Mouse (Mus musculus) CH12.LX (cell line): ENCODE measurements around the gene 2810004N23Rik. TPM values are rescaled to one million over a fixed set of nuclear protein-coding genes. Genes with fewer than 3 reads are reported as not detected.

Experiments
- DNase-seq: peaks from one replicate; pipeline ENCODE4 v3.0.0-alpha.2; 2013; ENCODE audit errors: extremely low read depth
- H3K27ac ChIP-seq: 2 replicates; pipeline ENCODE4 v1.5.1; 2012; ENCODE audit warnings: low read depth, mild to moderate bottlenecking, control low read depth, moderate library complexity; ENCODE audit not compliant: insufficient read depth
- H3K27me3 ChIP-seq: replicated peaks from 2 replicates; pipeline ENCODE3; 2012; ENCODE audit warnings: inconsistent platforms
- H3K36me3 ChIP-seq, 2 experiments: replicated peaks in 1 of 2; 2 replicates each; pipeline versions ENCODE3 to v1.6.1; 2012; ENCODE audit warnings: inconsistent platforms in 1 of 2, low read length in 1 of 2, mild to moderate bottlenecking in 1 of 2, mixed read lengths in 1 of 2, moderate library complexity in 1 of 2; ENCODE audit not compliant: control insufficient read depth in 1 of 2, insufficient read depth in 1 of 2
- H3K4me1 ChIP-seq, 2 experiments: 2 replicates each; pipeline ENCODE4 v1.6.1; 2012; ENCODE audit warnings: inconsistent platforms in 1 of 2, moderate library complexity in 1 of 2; ENCODE audit not compliant: insufficient read depth in 2 of 2, control insufficient read depth in 1 of 2
- H3K4me2 ChIP-seq: 2 replicates; pipeline ENCODE4 v1.6.1; 2012; ENCODE audit warnings: low read depth, mild to moderate bottlenecking, control low read depth; ENCODE audit not compliant: poor library complexity, insufficient read depth, severe bottlenecking
- H3K4me3 ChIP-seq, 3 experiments: fragments of 150-350 bp in 1 of 3; sonication (generic) in 1 of 3; replicated peaks in 1 of 3; 2 replicates each; pipeline versions ENCODE3 to v1.5.1; 2011 to 2012; ENCODE audit warnings: low read depth in 2 of 3, low read length in 2 of 3, mild to moderate bottlenecking in 2 of 3, moderate library complexity in 2 of 3, control low read depth in 1 of 3, improper control_type of control experiment in 1 of 3, inconsistent platforms in 1 of 3, mixed read lengths in 1 of 3; ENCODE audit not compliant: poor library complexity in 1 of 3
- H3K79me2 ChIP-seq: replicated peaks from 2 replicates; pipeline ENCODE4 v1.6.1; 2012; ENCODE audit warnings: mild to moderate bottlenecking, moderate library complexity; ENCODE audit not compliant: control insufficient read depth, poor library complexity, insufficient read depth, severe bottlenecking; ENCODE audit errors: extremely low read depth
- H3K9ac ChIP-seq: 2 replicates; pipeline ENCODE4 v1.6.1; 2012; ENCODE audit warnings: low read depth, mild to moderate bottlenecking, control low read depth, moderate library complexity; ENCODE audit not compliant: insufficient read depth
- H3K9me3 ChIP-seq: replicated peaks from 2 replicates; pipeline ENCODE3; 2012; ENCODE audit warnings: low read length, inconsistent platforms, mixed read lengths
- CTCF ChIP-seq, 2 experiments: IDR thresholded peaks in 1 of 2; conservative IDR thresholded peaks in 1 of 2; 2 replicates each; pipeline ENCODE4 v1.5.1; 2011 to 2012; ENCODE audit warnings: low read depth in 2 of 2, low read length in 2 of 2, improper control_type of control experiment in 1 of 2, inconsistent platforms in 1 of 2, mild to moderate bottlenecking in 1 of 2, moderate library complexity in 1 of 2
- E2F4 ChIP-seq: IDR thresholded peaks from 2 replicates; pipeline ENCODE4 v1.6.1; 2011; ENCODE audit warnings: low read depth, low read length, improper control_type of control experiment; ENCODE audit not compliant: insufficient replicate concordance
- HCFC1 ChIP-seq: IDR thresholded peaks from 2 replicates; pipeline ENCODE4 v1.6.1; 2012; ENCODE audit warnings: low read depth, mild to moderate bottlenecking, inconsistent platforms, low read length, improper control_type of control experiment
- JUN ChIP-seq: IDR thresholded peaks from 2 replicates; pipeline ENCODE4 v1.6.1; 2011; ENCODE audit warnings: low read depth, mild to moderate bottlenecking, low read length, improper control_type of control experiment, moderate library complexity; ENCODE audit not compliant: insufficient read depth
- MAX ChIP-seq: IDR thresholded peaks from 2 replicates; pipeline ENCODE4 v1.6.1; 2011; ENCODE audit warnings: low read length, improper control_type of control experiment
- MXI1 ChIP-seq: IDR thresholded peaks from 2 replicates; pipeline ENCODE4 v1.6.1; 2011; ENCODE audit warnings: mild to moderate bottlenecking, low read depth, low read length, improper control_type of control experiment
- MYC ChIP-seq: IDR thresholded peaks from 2 replicates; pipeline ENCODE4 v1.6.1; 2011; ENCODE audit warnings: low read depth, mild to moderate bottlenecking, improper control_type of control experiment, low read length
- POLR2AphosphoS2 ChIP-seq: IDR thresholded peaks from 2 replicates; pipeline ENCODE4 v1.6.1; 2011; ENCODE audit warnings: low read depth, low read length, improper control_type of control experiment
- RAD21 ChIP-seq: IDR thresholded peaks from 2 replicates; pipeline ENCODE4 v1.6.1; 2011; ENCODE audit warnings: low read depth, mild to moderate bottlenecking, low read length, improper control_type of control experiment, moderate library complexity
- RCOR1 ChIP-seq: conservative IDR thresholded peaks from 2 replicates; pipeline ENCODE4 v1.6.1; 2012; ENCODE audit warnings: low read depth, mild to moderate bottlenecking, inconsistent platforms, low read length, improper control_type of control experiment
- SMC3 ChIP-seq: IDR thresholded peaks from 2 replicates; pipeline ENCODE4 v1.6.1; 2011; ENCODE audit warnings: low read depth, low read length, improper control_type of control experiment
- ZMIZ1 ChIP-seq: IDR thresholded peaks from 2 replicates; pipeline ENCODE4 v1.6.1; 2012; ENCODE audit warnings: low read depth, mild to moderate bottlenecking, inconsistent platforms, low read length, improper control_type of control experiment
- dilution Hi-C: fragments of 300-500 bp; cut with MboI; formaldehyde crosslinking; loops from 2 replicates; pipeline ENCODE4 v1.14.3; 2020; ENCODE audit warnings: low sequenced_read_pairs; ENCODE audit not compliant: extremely low pct_unique_long_range_greater_than_20kb, extremely low pct_ligation_motif_present
- in situ Hi-C: fragments of 300-500 bp; cut with MboI; formaldehyde crosslinking; loops from 3 replicates; pipeline ENCODE4 v1.14.3; 2019; ENCODE audit warnings: low sequenced_read_pairs, low pct_ligation_motif_present, low pct_unique_long_range_greater_than_20kb, mixed read lengths
- polyA plus RNA-seq: library from polyadenylated mRNA; unstranded; fragments of >175 nt; gene quantifications from 2 replicates; pipeline ENCODE4 v1.2.1, GENCODE M21; 2012; ENCODE audit warnings: low read depth; ENCODE audit not compliant: insufficient read length
- total RNA-seq, 2 experiments: library from RNA; depleted of rRNA; stranded (reverse); fragments of 300-350 nt in 1 of 2; fragments of >200 nt in 1 of 2; gene quantifications; 2 replicates each; pipeline ENCODE4 v1.2.3; 2012 to 2014

Gene 2810004N23Rik
- total and polyA plus RNA-seq, 3 experiments, result 45.1 to 75.7 (median 47.6) TPM

DNA sequence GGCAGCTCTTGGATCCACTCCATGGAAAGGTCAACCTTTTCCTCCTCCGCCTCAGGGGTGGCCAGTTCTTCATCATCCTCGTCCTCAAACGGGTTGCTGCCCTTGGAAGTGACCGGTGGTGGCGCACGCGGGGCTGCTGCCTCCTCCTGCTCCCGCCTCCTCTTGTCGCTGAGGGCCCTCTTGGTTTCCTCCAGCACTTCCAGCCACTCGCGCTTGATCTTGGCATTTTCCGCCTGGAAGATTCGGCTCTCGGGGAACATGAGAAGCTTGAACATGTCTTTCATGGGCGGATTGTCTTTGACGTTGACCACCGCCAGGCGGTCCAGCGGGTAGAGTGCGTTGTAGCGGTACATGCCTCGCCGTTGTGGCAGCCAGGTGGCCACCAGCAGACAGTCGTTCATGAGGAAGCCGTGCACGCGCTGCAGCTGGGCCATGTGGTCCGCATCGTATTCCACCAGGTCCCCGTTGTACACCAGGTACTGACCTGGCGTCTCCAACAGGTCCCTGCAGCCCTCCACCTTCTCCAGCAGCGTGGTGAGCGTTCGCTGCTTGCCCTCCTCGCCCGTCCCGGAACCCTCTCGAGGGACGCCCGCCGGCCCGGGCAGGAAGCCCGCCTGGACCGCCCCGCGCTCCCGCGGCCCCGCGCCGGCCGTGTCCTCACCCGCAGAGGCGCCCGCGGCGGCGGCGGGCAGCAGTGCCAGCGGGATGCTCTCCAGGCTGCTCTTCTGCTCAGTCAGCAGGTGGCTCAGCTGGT lies 33.9 kb upstream of the 2810004N23Rik start:
- in situ Hi-C loops (no loop called here), dilution Hi-C loops (no loop called here)
- H3K36me3 ChIP-seq, result peaks cover 29 to 68% of the 10 kb centered on the region in 2 experiments
- peaks cover 15 to 43% of the 10 kb centered on the region in 2 experiments for H3K4me1 ChIP-seq
- peak in 1 of 2 experiments; percentile 52; a peak in 2 of 4 replicates for TF ChIP-seq CTCF (conservative IDR thresholded peaks at IDR 0.05 in 1 of 2, IDR thresholded peaks at IDR 0.05 in 1 of 2; ENCODE audit: low read depth in 2 of 2, low read length in 2 of 2)
- TF ChIP-seq RCOR1, result no peak
- peak; percentile 5 for TF ChIP-seq RAD21
- no peak for TF ChIP-seq POLR2AphosphoS2
- no peak for TF ChIP-seq JUN
- peak; percentile 74 for TF ChIP-seq MAX
- TF ChIP-seq MYC, result 0 out of 2 replicates have a peak, but pooled peaks have one; percentile 51
- TF ChIP-seq HCFC1, result 0 out of 2 replicates have a peak, but pooled peaks have one; percentile 26
- TF ChIP-seq SMC3, result peak; percentile 4; the same call in 1 of the 2 replicates
- peak; percentile 53; the same call in 1 of the 2 replicates for TF ChIP-seq MXI1
- TF ChIP-seq ZMIZ1, result peak; percentile 4; the same call in 1 of the 2 replicates
- peak overlapping the region; percentile 91 to 97 (median 93) for H3K4me3 ChIP-seq
- H3K9me3 ChIP-seq, result no peaks in the 10 kb centered on the region
- no peaks in the 10 kb centered on the region for H3K27me3 ChIP-seq
- H3K9ac ChIP-seq, result peak overlapping the region; percentile 68
- H3K27ac ChIP-seq, result peak overlapping the region; percentile 45
- peak overlapping the region; percentile 45 for H3K4me2 ChIP-seq
- peaks cover 28% of the 10 kb centered on the region for H3K79me2 ChIP-seq
- peak; percentile 29 for DNase-seq

DNA sequence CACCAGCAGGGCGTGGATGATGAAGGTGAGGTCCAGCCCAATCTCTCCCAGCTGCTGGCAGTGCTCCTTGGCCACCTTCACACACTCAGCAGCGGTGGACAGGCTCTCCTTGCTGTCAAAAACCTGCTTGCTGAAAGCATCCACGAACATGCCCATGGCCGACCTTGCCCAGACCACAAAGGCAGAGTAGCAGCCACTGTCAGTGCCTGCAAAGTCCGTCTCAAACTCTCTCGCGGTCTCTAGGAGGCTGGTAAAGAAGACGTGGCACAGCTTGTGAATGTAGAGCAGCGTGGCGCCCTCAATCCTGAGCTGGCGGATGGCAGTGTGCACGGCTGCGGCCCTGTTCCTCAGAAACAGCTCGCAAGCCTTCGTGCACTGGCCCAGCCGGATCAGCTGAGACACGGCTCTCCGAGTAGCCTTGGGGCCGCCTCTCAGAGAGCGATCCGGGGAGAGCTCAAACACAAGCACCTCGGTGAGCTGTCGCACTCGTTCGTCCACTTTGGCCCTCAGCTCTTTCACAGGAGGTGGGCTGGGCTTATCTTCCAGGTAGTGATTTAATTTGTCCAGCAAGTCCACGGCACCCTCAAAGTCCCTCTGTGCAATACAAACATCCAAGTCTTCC lies 33.2 kb upstream of the 2810004N23Rik start:
- no peaks in the 10 kb centered on the region for H3K9me3 ChIP-seq
- peaks cover 30 to 70% of the 10 kb centered on the region in 2 experiments for H3K36me3 ChIP-seq
- in situ Hi-C loops, result no loop called here
- H3K4me2 ChIP-seq, result peak overlapping the region; percentile 45
- no peak for TF ChIP-seq E2F4
- TF ChIP-seq MYC, result no peak
- TF ChIP-seq, all 38 proteins: peak for 0
- dilution Hi-C loops, result no loop called here
- Histone ChIP-seq H3K4me1 (peaks cover 15 to 43% of the 10 kb centered on the region in 2 experiments), H3K27me3 (no peaks in the 10 kb centered on the region), H3K9ac (no peak overlapping the region), H3K4me3 (peak overlapping the region in 2 of 3 experiments; percentile 93 to 97), H3K79me2 (peaks cover 28% of the 10 kb centered on the region), H3K27ac (no peak overlapping the region)
- no peak for DNase-seq
